Mouse (Mus musculus) lung, postnatal 10 days (tissue): ENCODE results near the gene Ppp6r2.

Experiments used
- DNase-seq: peaks from one replicate; pipeline ENCODE4 v3.0.0; 2021

Ppp6r2 gene

DNA sequence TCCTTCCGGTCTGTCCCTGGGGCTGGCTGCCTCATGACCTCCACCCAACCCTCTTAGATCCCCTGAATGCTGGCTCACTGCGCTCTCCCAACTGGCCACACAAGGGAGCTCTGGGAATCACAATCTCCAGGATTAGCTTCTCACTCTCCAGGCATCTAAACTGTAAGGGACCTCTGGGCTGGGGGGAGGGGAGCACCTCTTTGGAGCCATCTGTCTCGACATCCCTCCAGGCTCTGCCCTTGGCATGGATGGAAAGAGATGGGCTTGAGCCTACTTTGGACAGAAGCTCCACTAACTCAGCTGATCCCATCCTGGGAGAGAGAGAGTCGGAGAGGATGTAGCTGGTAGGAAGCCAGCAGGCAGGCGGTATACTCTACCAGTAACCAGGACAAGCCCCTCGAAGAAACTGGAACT lies 29.0 kb upstream of the Ppp6r2 start:
- DNase-seq: peak; percentile 79

DNA sequence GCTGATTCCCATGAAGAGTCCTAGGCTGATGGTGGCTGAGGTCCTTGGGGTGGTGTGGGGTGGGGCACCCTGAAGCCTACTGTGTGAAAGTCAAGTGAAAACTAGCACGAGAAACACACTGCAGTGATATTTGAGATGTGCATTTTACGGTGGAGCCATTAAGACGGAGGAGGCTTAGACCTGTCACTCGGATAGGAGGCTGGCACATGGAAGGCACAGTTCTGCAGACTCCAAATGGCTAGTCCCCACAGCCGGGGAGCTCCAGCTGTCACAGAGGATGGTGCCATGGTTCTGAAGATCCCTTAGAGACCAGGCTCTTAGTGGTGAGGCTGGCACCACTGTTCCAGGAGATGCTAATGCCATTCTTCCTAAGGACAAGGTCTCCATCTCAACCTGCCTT lies 28.5 kb upstream of the Ppp6r2 start:
- no peak for DNase-seq

DNA sequence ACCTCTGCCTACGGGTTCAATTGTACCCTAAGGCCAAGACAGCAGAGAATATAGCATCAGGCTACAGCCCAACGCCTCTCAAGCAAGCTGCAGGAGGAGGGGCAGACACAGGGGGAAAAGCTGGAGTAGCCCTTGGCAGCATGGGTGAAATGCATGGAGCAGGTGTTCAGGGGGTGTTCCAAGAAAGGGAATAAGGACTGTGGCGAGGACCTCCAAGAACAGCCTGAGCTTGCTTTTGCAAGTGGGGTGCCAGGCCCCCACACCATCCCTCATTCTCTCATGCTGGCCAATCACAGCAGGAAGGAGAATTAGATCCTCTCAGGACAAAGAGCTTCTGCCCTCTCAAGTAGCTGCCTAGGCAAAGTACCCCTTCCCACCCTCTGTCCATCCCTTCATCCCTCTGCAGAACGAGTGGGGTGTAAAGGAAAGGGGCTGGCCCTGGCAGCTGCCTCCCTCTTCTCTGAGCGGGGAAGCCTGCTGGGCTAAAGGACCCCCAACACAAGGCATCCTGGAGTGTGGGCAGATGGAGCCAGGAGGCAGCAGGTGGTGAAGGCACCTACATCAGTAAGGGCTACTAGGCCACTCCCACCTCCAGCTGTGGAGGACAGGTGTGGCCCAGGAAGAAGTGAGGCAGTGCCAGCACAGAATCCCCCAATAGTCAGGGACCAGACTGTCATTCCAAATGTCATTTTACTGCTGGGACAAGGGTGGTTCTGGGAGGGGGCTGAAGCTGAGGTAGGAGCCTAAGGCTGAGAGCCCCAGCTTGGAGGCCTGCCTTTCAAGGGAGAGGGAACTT lies 27.0 kb upstream of the Ppp6r2 start:
- no peak for DNase-seq

DNA sequence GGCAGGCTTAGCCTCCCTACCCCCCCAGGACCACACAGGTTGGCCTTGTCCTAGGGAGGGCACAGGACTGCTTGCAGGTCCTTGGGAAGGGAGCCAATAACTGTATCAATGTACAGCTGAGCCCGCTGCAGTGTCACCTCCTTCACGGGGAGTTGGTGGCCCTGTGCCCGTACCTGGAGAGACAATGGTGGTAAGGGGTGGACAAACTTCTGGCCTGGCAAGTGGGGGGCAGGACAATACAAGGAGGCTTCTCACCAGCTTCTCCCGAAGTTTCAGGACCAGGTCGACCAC lies 26.5 kb upstream of the Ppp6r2 start:
- no peak for DNase-seq

DNA sequence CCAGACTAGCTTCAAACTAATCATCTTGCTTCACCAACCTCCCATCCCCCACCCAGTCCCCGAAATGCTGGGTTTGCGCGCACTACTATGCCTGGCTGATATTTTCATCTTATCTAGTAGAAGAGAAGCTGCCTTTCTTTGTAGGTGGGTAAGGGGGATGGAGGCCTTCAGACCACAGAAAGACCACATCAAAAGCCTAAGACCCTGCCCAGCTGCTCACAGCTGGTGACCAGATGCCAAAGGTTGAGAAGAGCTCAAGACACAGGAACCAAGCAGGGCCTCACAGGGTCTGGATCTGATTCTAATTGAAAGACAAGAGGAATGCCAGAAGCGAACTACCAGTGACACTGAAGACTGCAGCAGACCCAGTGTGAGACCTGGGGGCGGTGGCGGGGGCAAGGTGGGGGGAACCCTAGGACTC lies 16.1 kb upstream of the Ppp6r2 start:
- DNase-seq: peak; percentile 47

DNA sequence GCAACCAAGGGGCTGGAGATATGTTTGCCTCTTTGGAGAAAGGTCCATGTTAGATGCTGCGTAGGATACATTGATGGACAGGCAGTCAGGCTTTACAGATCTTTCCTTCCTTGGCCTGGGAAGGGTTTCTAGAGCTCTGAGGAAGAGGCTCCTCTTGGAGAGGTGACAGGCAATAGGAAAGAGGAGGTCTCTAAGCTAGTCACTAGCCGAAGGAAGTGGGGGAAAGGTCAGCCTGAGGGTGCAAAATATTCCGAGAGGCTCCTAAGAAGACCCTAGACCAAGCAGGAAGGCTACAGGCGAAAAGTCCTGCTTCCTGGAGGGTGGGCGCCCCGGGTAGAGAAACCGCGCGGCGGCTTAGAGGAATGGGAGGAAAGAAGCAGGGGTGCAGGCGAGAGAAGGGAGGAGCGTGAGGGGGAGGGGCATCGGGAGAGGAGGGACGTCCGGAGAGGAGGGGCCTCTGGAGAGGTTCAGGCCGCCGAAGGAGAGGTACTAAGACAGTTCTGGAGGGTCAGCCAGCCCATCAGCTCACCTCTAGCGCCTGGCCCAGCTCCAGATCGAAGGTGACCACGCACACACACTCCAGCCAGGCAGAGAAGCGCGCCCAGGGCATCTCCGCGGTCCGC lies 15.6 kb upstream of the Ppp6r2 start:
- DNase-seq: peak; percentile 97

DNA sequence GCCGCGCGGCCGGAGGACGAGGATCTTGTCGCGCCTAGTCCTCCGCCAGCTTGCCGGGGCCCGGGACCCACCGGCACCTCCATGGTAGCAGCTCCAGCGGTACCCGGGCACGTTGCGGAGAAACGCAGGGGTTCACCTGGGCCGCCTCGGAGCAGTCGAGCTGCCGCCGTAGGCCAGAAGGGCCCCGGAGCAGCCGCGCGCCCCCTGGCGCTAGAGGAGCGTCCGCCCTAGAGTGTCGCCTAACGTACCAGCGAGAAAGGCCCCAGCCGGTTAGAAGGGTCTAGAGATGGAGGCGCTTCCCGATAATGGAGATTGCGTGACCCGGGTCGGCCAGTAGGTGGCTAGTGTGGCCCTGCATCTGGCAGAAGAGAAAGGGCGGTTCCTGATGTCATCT lies 15.0 kb upstream of the Ppp6r2 start, which contains the start of gene Dennd6b:
TSS of gene Dennd6b (minus strand) at position 184 of the 394 bp plus-strand sequence.
- DNase-seq: peak; percentile 99

DNA sequence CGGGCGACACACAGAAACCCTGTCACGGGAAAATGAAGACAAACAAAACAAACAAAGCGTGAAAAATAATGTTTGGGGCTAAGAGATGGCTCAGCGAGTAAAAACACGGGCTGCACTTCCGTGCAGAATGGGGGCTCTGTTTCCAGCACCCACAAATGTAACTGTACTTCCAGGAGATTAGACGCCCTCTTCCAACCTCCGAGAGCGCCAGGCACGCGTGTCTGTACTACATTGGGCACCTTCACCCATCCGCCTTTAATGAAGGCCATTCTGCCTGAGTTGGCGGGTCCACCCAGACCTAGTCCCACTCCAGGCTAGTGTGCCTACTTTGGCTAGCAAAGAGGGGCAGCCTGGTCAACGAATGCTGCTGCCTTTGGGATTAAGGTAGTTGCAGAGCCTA lies 14.3 kb upstream of the Ppp6r2 start:
- DNase-seq: no peak

DNA sequence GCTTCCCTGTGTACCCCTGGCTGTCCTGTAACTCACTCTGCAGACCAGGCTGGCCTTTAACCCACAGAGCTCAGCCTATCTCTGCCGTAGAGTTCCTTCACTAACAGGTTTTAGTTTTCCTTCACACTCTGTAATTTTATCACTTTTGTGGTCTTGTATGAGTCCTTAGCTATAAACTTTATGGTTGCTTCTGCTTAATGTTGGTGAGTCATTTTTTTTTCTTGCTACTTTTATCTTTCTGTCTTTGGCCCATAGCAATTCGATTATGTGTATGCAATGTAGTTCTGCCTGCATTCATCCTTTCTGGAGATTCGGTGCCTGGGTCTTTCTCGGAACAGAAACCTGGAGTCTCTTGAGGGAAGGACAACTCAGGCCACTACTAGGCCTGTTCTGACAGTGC lies 3.9 kb upstream of the Ppp6r2 start:
- no peak for DNase-seq

DNA sequence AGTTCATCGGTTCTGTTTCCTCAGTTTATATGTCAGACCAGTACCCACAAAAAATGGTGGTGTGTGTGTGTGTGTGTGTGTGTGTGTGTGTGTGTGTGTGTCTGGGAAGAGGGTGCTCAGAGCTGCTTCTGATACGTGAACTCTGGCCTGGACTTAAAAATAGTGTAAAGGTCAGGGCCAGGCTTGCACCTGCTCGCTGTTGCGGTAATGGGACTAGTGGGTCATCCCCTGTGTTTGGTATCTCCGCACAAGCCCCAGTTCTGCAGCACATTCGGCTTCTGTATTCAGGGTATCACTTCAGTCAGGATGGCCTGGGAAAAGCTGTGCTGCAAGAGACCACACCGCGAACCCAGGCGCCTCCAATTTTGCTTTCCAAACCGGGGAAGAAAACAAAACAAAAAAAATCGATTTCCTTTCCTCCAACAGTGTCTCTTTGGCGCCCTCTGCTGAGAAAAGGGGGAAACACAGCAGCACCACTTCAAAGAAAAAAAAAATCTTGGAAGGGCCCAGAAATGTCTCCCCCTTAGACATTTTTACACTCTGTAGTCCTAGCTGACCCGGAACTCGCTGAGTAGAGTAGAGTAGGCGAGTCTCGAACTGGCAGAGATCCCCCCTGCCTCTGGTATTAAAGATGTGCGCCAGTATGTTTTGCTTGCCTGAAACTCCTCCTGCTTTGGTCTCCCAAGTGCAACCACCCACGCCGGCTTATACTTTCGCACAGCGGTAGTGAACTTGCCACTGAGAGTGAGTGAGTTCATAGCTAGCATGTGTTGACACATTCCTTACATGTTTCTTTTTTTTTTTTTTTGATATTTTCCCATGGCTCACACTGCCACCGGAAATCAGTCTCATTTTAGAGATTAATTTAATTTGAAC lies 1.2 kb upstream of the Ppp6r2 start:
- DNase-seq: peak; percentile 96

DNA sequence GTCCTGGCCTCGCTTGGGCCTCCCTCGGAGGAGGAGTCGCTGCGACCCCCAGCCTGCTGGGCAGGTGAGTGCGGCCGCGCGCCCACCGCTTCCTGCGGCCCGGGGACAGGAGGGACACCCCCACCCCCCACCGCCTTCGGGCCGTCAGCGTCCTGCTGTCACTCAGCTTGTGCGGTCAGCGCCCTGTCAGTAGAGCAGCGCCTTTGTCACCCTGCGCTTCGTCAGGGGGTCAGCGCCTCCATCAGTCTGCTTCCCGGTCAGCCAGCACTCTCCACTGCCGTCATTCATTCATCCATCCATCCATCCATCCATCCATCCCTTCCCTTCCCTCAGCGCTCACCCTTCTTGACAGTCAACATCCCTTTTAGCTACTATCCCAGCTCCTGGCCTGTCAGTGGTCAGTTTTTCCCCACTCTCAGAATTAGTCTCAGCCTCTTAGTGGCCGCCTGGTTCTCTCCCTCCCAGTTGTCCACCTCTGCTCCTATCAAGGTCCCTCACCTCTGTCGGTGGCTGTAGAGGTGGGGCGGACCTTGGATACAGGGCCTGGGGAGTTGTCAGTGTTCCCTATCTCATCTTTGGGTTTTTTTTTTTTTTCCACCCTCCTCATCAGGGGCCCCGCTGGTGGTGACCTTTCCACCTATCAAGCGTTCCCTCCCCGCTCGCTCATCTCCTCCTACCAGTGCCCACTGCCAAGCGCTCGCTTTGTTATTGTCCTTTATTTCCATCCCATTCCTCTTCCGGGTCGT lies 536 bp downstream of the Ppp6r2 start:
- DNase-seq: peak; percentile 49

DNA sequence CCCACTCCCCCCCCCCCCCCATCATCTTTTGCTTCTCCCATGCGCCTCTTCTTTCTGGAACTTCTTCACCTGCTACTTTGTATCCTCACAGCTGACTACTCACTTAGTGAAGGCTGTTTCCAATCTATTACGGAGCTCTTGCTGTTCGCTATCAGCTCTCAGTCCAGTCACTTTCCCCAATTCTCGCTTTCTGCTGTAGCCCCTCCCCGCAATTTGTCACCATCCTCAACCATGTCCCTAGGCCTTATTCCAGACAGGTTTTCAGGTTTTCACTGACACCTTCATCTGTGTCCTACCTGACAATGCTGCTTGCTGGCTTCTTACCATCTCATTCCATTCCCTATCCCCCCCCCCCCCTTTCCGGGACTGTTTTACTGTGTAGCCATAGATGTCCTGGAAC lies 1.1 kb downstream of the Ppp6r2 start:
- no peak for DNase-seq

DNA sequence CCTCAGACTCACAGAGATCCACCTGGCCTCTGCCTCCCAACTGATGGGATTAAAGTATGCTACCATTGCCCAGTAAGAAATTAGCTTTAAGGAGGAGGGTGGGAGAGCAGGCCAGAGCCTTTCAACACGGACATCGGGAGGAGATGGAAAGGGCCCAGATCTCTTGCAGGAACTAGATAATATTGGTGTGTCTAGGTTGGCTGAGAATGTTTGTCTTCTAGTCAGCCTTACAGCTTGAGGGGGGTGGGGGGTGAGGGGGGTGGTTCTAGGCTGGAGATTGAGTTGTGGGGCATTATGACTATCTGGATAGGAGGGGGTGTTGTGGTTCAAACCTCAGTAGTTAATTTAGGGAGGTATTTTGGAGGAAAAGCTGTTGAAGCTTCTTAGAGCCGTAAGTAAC lies 2.2 kb downstream of the Ppp6r2 start:
- DNase-seq: no peak

DNA sequence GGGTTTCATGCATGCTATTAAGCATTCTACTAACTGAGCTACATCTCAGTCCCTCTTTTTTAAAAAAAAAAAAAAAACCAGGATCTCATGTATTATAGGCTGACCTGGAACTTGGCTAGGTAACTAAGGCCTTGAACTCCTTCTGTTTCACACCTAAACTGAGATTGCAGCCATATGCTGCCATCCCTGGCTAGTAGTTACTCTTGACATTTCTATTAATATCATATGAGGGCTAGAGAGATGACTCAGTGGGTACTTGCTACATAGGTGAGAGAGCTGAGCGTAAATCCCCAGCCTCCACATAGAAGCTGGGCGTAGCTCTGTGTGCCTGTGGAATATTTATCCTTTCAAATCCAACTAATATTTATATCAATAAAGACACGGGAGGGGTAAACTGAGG lies 3.6 kb downstream of the Ppp6r2 start:
- no peak for DNase-seq

DNA sequence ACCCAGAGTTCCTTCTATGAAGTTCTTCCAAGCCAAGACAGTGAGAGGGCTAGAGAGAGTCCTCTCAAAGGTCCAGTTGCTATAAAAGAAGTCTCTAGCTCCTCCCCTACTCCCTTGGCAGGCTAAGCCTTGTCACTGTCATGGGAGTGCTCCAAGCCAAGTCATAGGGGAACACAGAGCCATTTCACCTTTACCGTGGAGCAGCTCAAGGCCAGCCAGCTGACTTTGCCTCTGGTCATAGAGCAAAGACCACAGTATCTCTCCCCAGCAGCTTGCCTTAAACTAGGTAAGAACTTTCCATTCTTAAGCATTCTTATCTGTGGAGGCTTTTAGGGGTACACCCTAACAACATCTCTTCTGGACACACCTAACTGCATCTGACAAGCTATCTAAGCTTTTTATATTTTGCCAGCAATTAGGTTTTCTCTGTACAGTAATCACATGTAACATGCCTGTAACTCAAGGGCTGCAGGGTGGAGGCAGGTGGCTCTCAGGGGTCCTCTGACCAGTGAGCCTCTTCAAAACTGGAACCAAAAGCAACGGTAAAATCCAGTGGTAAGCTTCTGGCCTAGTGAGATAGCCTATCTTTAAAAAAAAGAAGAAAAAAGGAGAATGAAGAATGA lies 4.4 kb downstream of the Ppp6r2 start:
- no peak for DNase-seq

DNA sequence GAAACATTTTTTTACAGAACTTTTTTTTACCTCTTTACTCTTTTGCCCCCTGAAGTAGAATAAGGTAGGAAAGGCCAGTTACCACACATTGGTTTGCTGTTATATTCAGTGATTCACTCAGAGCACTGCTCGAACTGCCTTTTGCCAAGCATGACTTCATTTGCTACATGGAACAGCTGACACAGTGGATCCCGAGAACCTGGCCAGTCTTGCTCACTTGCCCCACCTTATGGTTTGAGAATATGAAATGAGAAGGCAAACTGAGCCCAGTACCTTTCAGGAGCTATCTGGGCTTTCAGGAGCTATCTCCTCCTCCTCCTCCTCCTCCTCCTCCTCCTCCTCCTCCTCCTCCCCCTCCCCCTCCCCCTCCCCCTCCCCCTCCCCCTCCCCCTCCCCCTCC lies 22.2 kb downstream of the Ppp6r2 start:
- peak; percentile 37 for DNase-seq

DNA sequence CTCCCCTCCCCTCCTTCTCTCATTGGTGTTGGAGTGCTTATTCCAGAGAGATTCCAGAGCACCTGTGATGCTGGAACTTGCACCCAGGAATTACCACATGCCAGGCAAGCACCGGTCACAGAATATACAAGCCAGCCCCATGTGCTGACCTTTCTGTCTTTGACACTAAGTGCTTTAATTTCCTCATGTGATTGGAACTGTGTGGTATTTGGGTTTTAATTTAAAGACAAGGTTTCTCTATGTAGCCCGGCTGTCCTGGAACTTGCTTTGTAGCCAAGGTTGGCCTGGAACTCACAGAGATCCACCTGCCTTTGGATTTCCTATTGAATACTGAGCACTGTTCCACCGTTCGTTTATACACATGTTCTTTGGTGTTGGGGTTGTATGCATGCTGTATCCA lies 22.7 kb downstream of the Ppp6r2 start:
- DNase-seq: no peak

DNA sequence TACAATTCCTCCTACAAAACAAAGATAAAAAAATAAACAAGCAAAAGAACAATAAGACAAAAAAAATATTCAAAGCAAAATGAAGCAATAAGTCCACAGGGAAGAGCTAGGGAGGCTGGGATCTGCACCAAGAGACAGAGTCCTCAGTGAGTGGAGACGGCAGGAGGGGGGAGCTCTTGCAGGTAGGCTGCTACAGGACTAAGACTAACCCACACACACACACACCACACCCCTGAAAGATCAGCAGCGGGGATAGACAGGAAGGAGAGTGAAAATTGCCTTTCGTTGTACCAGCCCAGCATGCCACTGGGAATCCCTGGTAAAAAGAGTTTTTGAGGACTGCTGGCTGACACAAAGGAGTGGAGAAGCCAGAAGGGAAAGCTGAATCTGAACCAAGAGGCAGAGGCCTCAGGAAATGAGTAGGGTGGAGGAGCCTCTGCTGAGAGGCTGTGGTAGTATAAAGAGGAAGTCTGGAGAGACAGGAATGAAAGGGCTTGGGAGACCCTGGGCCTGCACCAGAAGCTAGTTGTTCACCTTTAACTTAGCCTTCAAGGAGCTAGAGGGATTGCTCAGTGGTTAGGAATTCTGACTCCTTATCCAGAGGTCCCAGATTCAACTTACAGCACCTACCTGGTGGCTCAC lies 28.5 kb downstream of the Ppp6r2 start:
- DNase-seq: no peak

DNA sequence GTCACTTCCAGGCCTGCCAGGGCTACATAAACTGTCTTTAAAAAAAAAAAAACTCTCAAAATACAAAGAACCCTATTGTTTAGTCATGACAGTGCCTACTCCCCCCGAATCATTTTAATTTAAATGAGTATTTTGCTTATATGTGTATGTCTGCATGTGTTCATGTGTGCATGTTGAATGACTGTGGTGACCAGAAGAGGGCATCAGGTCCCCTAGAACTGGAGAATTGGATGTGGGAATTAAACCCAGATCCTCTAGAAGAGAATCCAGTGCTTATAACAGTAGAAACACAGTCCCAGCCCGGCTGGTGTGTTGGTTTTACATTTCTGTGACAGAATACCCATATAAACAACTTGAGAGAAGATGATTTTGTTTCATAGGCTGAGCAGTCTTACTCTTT lies 29.7 kb downstream of the Ppp6r2 start:
- peak; percentile 13 for DNase-seq

DNA sequence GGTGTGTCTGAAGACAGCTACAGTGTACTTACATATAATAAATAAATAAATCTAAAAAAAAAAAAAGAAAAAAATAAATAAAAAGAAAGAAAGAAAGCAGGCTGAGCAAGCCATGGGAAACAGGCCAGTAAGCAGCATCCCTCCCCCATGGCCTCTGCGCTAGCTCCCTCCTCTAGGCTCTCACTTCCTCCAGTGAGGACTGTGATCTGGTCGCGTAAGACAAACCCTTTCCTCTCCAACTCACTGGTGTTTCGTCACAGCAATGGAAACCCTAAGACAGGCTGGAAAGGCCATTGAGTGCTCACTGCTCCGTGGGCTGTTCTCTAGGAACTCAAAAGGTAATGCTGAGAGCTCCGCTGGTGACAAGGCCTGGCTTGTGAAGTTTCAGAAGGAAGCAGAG lies 37.7 kb downstream of the Ppp6r2 start:
- no peak for DNase-seq

DNA sequence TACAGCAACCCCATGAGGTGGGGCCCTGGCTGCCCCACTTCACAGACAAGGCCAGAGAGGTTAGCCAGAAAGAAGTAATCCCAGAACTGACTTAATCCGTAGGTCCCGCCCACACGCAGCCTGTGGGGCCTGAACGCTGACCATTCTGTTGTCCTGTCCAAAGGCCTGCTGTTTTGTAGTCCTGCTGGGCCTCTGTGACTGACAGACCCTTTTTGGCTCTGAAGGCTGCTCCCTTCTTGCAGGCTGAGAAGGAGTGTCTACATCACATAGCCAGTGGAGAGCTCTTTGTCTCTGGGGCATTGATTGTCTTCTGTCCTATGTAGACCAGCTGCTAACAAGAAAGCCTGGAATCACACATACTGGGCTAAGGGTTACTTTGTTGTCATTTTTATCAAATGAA lies 44.0 kb downstream of the Ppp6r2 start:
- no peak for DNase-seq

DNA sequence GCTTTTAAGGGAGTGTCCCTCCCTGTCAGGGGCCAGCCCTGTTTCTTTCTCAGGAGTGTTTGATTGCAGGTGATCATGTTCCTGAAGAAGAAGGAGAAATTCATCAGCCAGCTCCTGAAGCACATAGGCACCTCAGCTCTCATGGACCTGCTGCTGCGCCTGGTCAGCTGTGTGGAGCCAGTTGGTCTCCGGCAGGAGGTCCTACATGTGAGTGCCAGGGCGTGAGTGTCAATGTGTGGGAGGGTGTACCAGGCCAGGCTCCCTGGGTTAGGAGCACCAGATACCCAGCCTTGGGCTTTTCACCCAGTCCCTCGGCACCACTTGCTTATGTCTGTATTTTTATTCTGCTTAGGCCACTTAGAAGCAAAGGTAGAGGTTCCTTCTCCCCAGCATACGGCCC lies 47.6 kb downstream of the Ppp6r2 start:
- no peak for DNase-seq
